Mouse (Mus musculus): ENCODE data around the gene Tssk3. TPM values are rescaled to one million over a fixed set of nuclear protein-coding genes. Genes with fewer than 3 reads are reported as not detected.

Gene Tssk3
- total and polyA plus RNA-seq, 3 experiments, result 0.13 TPM; not detected in 2

- Histone ChIP-seq H3K36me3 (replicated peaks in 1 of 2; ENCODE audit: control insufficient read depth in 1 of 2, insufficient read depth in 1 of 2, low read length in 1 of 2) (no peaks in the 10 kb centered on the region), H3K27ac (ENCODE audit: insufficient read depth, low read depth) (no peak overlapping the region), H3K9me3 (replicated peaks; ENCODE audit: low read length) (no peaks in the 10 kb centered on the region), H3K27me3 (replicated peaks) (no peaks in the 10 kb centered on the region), H3K4me2 (ENCODE audit: insufficient read depth, low read depth, poor library complexity, severe bottlenecking) (no peak overlapping the region), H3K4me1 (ENCODE audit: control insufficient read depth in 1 of 2, insufficient read depth in 2 of 2) (peaks cover 0 to 3% of the 10 kb centered on the region in 2 experiments; a peak in 1 of 4 replicates), H3K9ac (ENCODE audit: insufficient read depth, low read depth) (no peak overlapping the region), H3K79me2 (replicated peaks; ENCODE audit: control insufficient read depth, extremely low read depth, insufficient read depth, poor library complexity, severe bottlenecking) (no peaks in the 10 kb centered on the region), H3K4me3 (replicated peaks in 1 of 3; ENCODE audit: low read depth in 2 of 3, low read length in 2 of 3, poor library complexity in 1 of 3) (no peak overlapping the region)
- TF ChIP-seq JUN (IDR thresholded peaks at IDR 0.05; ENCODE audit: insufficient read depth, low read depth, low read length), result no peak
- no peak for TF ChIP-seq TCF12 (IDR thresholded peaks at IDR 0.05; ENCODE audit: low read depth, low read length)
- no peak for TF ChIP-seq PAX5 (IDR thresholded peaks at IDR 0.05; ENCODE audit: low read length)
- TF ChIP-seq POLR2A (IDR thresholded peaks at IDR 0.05; ENCODE audit: low read depth, low read length), result no peak
- TF ChIP-seq NRF1 (IDR thresholded peaks at IDR 0.05; ENCODE audit: low read depth, low read length), result no peak
- no peak for DNase-seq (ENCODE audit: extremely low read depth)
- in situ Hi-C loops (cut with MboI; ENCODE audit: low pct_ligation_motif_present, low pct_unique_long_range_greater_than_20kb, low sequenced_read_pairs) (no loop called here), dilution Hi-C loops (cut with MboI; ENCODE audit: extremely low pct_ligation_motif_present, extremely low pct_unique_long_range_greater_than_20kb, low sequenced_read_pairs) (no loop called here)
These were observed 42.9 kb downstream of the Tssk3 start for GRCm38 (mm10) chr4:129447778-129448563.

GRCm38 (mm10) chr4:129447360-129447759 lies 43.5 kb downstream of the Tssk3 start:
- H3K79me2 ChIP-seq (replicated peaks; ENCODE audit: control insufficient read depth, extremely low read depth, insufficient read depth, poor library complexity, severe bottlenecking), result no peaks in the 10 kb centered on the region
- no peak overlapping the region for H3K4me3 ChIP-seq (replicated peaks in 1 of 3; ENCODE audit: low read depth in 2 of 3, low read length in 2 of 3, poor library complexity in 1 of 3)
- TF ChIP-seq MAZ (IDR thresholded peaks at IDR 0.05; ENCODE audit: low read depth, low read length) (no peak), ZKSCAN1 (IDR thresholded peaks at IDR 0.05; ENCODE audit: borderline replicate concordance, low read depth, low read length) (no peak), ELF1 (IDR thresholded peaks at IDR 0.05; ENCODE audit: low read depth, low read length) (no peak), USF1 (IDR thresholded peaks at IDR 0.05; ENCODE audit: low read depth, low read length) (no peak), TBP (conservative IDR thresholded peaks at IDR 0.05; ENCODE audit: low read depth, low read length) (no peak), ZNF384 (IDR thresholded peaks at IDR 0.05; ENCODE audit: low read depth, low read length) (no peak), ETS1 (conservative IDR thresholded peaks at IDR 0.05; ENCODE audit: low read depth, low read length) (no peak), UBTF (IDR thresholded peaks at IDR 0.05; ENCODE audit: low read depth, low read length) (no peak), MAFK (IDR thresholded peaks at IDR 0.05; ENCODE audit: insufficient replicate concordance, low read length) (no peak), EP300 (IDR thresholded peaks at IDR 0.05; ENCODE audit: low read length) (no peak), MEF2A (IDR thresholded peaks at IDR 0.05; ENCODE audit: borderline replicate concordance, low read depth, low read length) (no peak), MXI1 (IDR thresholded peaks at IDR 0.05; ENCODE audit: low read depth, low read length) (no peak), E2F4 (IDR thresholded peaks at IDR 0.05; ENCODE audit: insufficient replicate concordance, low read depth, low read length) (no peak), ZMIZ1 (IDR thresholded peaks at IDR 0.05; ENCODE audit: low read depth, low read length) (no peak), NRF1 (IDR thresholded peaks at IDR 0.05; ENCODE audit: low read depth, low read length) (no peak), CHD2 (IDR thresholded peaks at IDR 0.05; ENCODE audit: low read length) (no peak), NELFE (IDR thresholded peaks at IDR 0.05; ENCODE audit: low read depth, low read length) (no peak), GABPA (IDR thresholded peaks at IDR 0.05; ENCODE audit: insufficient replicate concordance, low read depth, low read length) (no peak), TCF12 (IDR thresholded peaks at IDR 0.05; ENCODE audit: low read depth, low read length) (no peak), IRF4 (IDR thresholded peaks at IDR 0.05; ENCODE audit: low read depth, low read length) (no peak)
- no peak for DNase-seq (ENCODE audit: extremely low read depth)
- no peak overlapping the region for H3K27ac ChIP-seq (ENCODE audit: insufficient read depth, low read depth)
- no peaks in the 10 kb centered on the region for H3K36me3 ChIP-seq (replicated peaks in 1 of 2; ENCODE audit: control insufficient read depth in 1 of 2, insufficient read depth in 1 of 2, low read length in 1 of 2)
- dilution Hi-C loops (cut with MboI; ENCODE audit: extremely low pct_ligation_motif_present, extremely low pct_unique_long_range_greater_than_20kb, low sequenced_read_pairs) (no loop called here), in situ Hi-C loops (cut with MboI; ENCODE audit: low pct_ligation_motif_present, low pct_unique_long_range_greater_than_20kb, low sequenced_read_pairs) (no loop called here)
- H3K9ac ChIP-seq (ENCODE audit: insufficient read depth, low read depth), result no peak overlapping the region
- no peaks in the 10 kb centered on the region for H3K27me3 ChIP-seq (replicated peaks)
- no peak overlapping the region for H3K4me2 ChIP-seq (ENCODE audit: insufficient read depth, low read depth, poor library complexity, severe bottlenecking)
- H3K9me3 ChIP-seq (replicated peaks; ENCODE audit: low read length), result no peaks in the 10 kb centered on the region
- peaks cover 0 to 3% of the 10 kb centered on the region in 2 experiments; a peak in 1 of 4 replicates for H3K4me1 ChIP-seq (ENCODE audit: control insufficient read depth in 1 of 2, insufficient read depth in 2 of 2)
